Mouse (Mus musculus): ENCODE measurements at regions not wholly inside any gene's neighbourhood (a gene's known extent, or its start where the extent isn't known, plus 50 kb on each side); places are given as distances from the start of the nearest gene placed in this dataset.

DNA sequence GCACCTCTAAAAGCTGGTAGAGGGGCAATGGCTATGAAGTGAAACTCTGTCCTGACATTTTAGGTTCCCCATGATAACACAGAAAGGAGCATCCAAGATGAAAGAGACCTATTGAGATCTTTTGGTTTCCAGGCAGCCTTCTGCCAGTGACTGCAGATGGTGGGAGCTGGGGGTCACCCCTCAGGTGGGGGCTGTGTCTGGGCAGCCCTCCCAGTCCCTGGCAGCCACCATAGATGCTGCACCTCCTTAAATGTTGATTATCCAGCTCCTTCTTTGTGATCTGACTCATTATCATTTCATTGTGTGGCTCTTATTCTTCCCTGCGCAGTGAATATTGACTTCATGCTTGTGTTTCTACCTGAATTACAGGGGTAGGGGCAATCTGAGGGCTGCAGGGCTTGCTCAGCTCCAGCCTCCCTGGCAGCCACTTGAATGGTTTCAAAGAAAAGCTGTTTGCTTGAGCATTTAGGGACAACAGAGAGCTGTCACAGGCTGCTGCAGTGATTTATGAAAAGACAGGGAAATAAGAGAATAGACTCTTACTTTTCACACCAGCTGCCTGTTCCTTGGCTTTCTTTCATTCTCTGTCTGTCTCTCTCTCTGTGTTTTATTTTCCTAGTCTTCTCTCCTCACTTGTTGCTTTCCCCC is 113.1 kb upstream of the Jag1 start:
- Histone ChIP-seq H3K27me3 (replicated peaks; ENCODE audit: control insufficient read depth, insufficient read depth, low read length) (no peaks in the 10 kb centered on the region), H3K4me2 (ENCODE audit: low read length) (no peak overlapping the region), H3K36me3 (ENCODE audit: control insufficient read depth, insufficient read depth, low read length) (no peaks in the 10 kb centered on the region), H3K4me1 (ENCODE audit: control insufficient read depth, insufficient read depth, low read depth, low read length) (peaks cover 4% of the 10 kb centered on the region; the same call in 1 of the 2 replicates), H3K9ac (ENCODE audit: low read depth, low read length) (no peak overlapping the region), H3K9me3 (ENCODE audit: control insufficient read depth, low read length) (no peaks in the 10 kb centered on the region), H3K4me3 (ENCODE audit: low read length) (no peak overlapping the region), H3K27ac (ENCODE audit: low read depth, low read length) (no peak overlapping the region)
- 5% methylated on average over 1 of the region's 1 CpGs for WGBS
- peak; percentile 89 for ATAC-seq

DNA sequence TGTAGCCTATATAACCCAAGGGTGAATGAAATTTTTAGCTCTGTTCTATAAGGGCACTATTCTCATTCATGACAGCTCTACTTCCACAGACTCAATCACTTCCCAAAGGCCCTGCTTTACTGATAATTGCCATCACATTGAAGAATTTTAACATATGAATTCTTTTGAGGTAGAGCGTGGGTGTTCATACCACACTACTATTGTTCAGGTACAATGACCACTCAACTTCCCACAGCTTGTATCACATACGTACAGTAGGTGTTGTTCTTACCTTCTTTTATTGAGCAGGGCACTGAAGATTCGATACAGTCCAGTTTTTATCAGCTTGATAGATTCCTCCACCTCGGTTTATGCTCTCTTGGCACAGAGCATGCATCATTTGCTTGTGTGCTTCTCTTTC is 111.1 kb upstream of the Jag1 start:
- no peak overlapping the region for H3K4me3 ChIP-seq (ENCODE audit: low read length)
- WGBS: 76% methylated on average over 4 of the region's 4 CpGs
- H3K4me2 ChIP-seq (ENCODE audit: low read length): no peak overlapping the region
- no peak overlapping the region for H3K27ac ChIP-seq (ENCODE audit: low read depth, low read length)
- H3K9ac ChIP-seq (ENCODE audit: low read depth, low read length): no peak overlapping the region
- no peak for ATAC-seq
- no peaks in the 10 kb centered on the region for H3K9me3 ChIP-seq (ENCODE audit: control insufficient read depth, low read length)
- H3K36me3 ChIP-seq (ENCODE audit: control insufficient read depth, insufficient read depth, low read length): no peaks in the 10 kb centered on the region
- H3K4me1 ChIP-seq (ENCODE audit: control insufficient read depth, insufficient read depth, low read depth, low read length): peaks cover 4% of the 10 kb centered on the region; the same call in 1 of the 2 replicates
- H3K27me3 ChIP-seq (replicated peaks; ENCODE audit: control insufficient read depth, insufficient read depth, low read length): no peaks in the 10 kb centered on the region

GRCm38 (mm10) chr2:137224702-137225552 is 108.5 kb upstream of the Jag1 start:
- no peaks in the 10 kb centered on the region for H3K36me3 ChIP-seq (ENCODE audit: control insufficient read depth, insufficient read depth, low read length)
- 88% methylated on average over 10 of the region's 10 CpGs for WGBS
- no peak overlapping the region for H3K4me2 ChIP-seq (ENCODE audit: low read length)
- H3K4me3 ChIP-seq (ENCODE audit: low read length): no peak overlapping the region
- ATAC-seq: no peak
- no peaks in the 10 kb centered on the region for H3K9me3 ChIP-seq (ENCODE audit: control insufficient read depth, low read length)
- no peak overlapping the region for H3K9ac ChIP-seq (ENCODE audit: low read depth, low read length)
- H3K4me1 ChIP-seq (ENCODE audit: control insufficient read depth, insufficient read depth, low read depth, low read length): peaks cover 4% of the 10 kb centered on the region; the same call in 1 of the 2 replicates
- no peak overlapping the region for H3K27ac ChIP-seq (ENCODE audit: low read depth, low read length)
- no peaks in the 10 kb centered on the region for H3K27me3 ChIP-seq (replicated peaks; ENCODE audit: control insufficient read depth, insufficient read depth, low read length)

GRCm38 (mm10) chr2:137215697-137216096 is 99.3 kb upstream of the Jag1 start:
- no peak overlapping the region for H3K4me3 ChIP-seq (ENCODE audit: low read length)
- ATAC-seq: no peak
- no peaks in the 10 kb centered on the region for H3K36me3 ChIP-seq (ENCODE audit: control insufficient read depth, insufficient read depth, low read length)
- no peaks in the 10 kb centered on the region for H3K4me1 ChIP-seq (ENCODE audit: control insufficient read depth, insufficient read depth, low read depth, low read length)
- H3K27me3 ChIP-seq (replicated peaks; ENCODE audit: control insufficient read depth, insufficient read depth, low read length): no peaks in the 10 kb centered on the region
- H3K27ac ChIP-seq (ENCODE audit: low read depth, low read length): no peak overlapping the region
- H3K4me2 ChIP-seq (ENCODE audit: low read length): no peak overlapping the region
- H3K9ac ChIP-seq (ENCODE audit: low read depth, low read length): no peak overlapping the region
- H3K9me3 ChIP-seq (ENCODE audit: control insufficient read depth, low read length): no peaks in the 10 kb centered on the region
- 84% methylated on average over 7 of the region's 7 CpGs for WGBS

GRCm38 (mm10) chr2:137207846-137208245 is 91.4 kb upstream of the Jag1 start:
- H3K4me2 ChIP-seq (ENCODE audit: low read length): no peak overlapping the region
- H3K36me3 ChIP-seq (ENCODE audit: control insufficient read depth, insufficient read depth, low read length): no peaks in the 10 kb centered on the region
- no peaks in the 10 kb centered on the region for H3K27me3 ChIP-seq (replicated peaks; ENCODE audit: control insufficient read depth, insufficient read depth, low read length)
- WGBS: 93% methylated on average over 2 of the region's 2 CpGs
- H3K4me1 ChIP-seq (ENCODE audit: control insufficient read depth, insufficient read depth, low read depth, low read length): no peaks in the 10 kb centered on the region
- H3K27ac ChIP-seq (ENCODE audit: low read depth, low read length): no peak overlapping the region
- H3K4me3 ChIP-seq (ENCODE audit: low read length): no peak overlapping the region
- H3K9me3 ChIP-seq (ENCODE audit: control insufficient read depth, low read length): no peaks in the 10 kb centered on the region
- ATAC-seq: no peak
- H3K9ac ChIP-seq (ENCODE audit: low read depth, low read length): no peak overlapping the region

DNA sequence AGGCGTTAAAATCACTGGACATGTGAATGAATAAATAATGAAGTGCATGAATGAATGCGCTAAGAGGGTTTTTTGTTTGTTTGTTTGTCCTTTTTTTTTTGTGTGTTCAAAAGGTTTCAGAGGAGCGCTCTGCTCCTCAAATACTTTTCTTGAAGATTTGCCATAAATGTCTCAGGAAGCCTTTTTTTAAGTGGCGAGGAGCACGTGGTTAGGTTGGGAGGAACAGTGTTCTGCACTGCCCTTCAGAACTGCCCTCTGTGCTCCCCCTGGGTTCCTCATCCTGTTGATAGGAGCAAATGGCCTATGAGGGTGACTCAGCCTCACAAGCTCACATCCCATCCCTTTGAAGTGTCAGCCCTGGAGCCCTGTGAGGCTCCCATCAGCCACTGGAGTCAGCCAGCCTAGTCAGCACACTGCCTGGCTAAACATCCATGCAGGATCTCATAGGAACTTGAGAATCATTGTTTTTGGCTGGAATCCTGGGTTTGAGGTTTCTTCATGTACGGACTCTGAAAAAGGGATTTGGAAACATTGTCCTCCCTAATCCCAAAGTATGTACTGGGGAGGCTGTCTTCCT is 87.9 kb upstream of the Jag1 start:
- H3K4me2 ChIP-seq (ENCODE audit: low read length): no peak overlapping the region
- H3K9ac ChIP-seq (ENCODE audit: low read depth, low read length): no peak overlapping the region
- no peak overlapping the region for H3K4me3 ChIP-seq (ENCODE audit: low read length)
- H3K9me3 ChIP-seq (ENCODE audit: control insufficient read depth, low read length): no peaks in the 10 kb centered on the region
- 0 out of 2 replicates have a peak overlapping the region, but pooled peaks have one; percentile 23 for H3K27ac ChIP-seq (ENCODE audit: low read depth, low read length)
- H3K4me1 ChIP-seq (ENCODE audit: control insufficient read depth, insufficient read depth, low read depth, low read length): no peaks in the 10 kb centered on the region
- H3K36me3 ChIP-seq (ENCODE audit: control insufficient read depth, insufficient read depth, low read length): no peaks in the 10 kb centered on the region
- 68% methylated on average over 6 of the region's 6 CpGs for WGBS
- no peak for ATAC-seq
- H3K27me3 ChIP-seq (replicated peaks; ENCODE audit: control insufficient read depth, insufficient read depth, low read length): no peaks in the 10 kb centered on the region

GRCm38 (mm10) chr2:137200101-137200500 is 83.7 kb upstream of the Jag1 start:
- WGBS: 92% methylated on average over 4 of the region's 4 CpGs
- no peak for ATAC-seq
- Histone ChIP-seq H3K4me3 (ENCODE audit: low read length) (no peak overlapping the region), H3K36me3 (ENCODE audit: control insufficient read depth, insufficient read depth, low read length) (no peaks in the 10 kb centered on the region), H3K27me3 (replicated peaks; ENCODE audit: control insufficient read depth, insufficient read depth, low read length) (no peaks in the 10 kb centered on the region), H3K27ac (ENCODE audit: low read depth, low read length) (no peak overlapping the region), H3K4me2 (ENCODE audit: low read length) (no peak overlapping the region), H3K9ac (ENCODE audit: low read depth, low read length) (no peak overlapping the region), H3K4me1 (ENCODE audit: control insufficient read depth, insufficient read depth, low read depth, low read length) (no peaks in the 10 kb centered on the region), H3K9me3 (ENCODE audit: control insufficient read depth, low read length) (no peaks in the 10 kb centered on the region)

GRCm38 (mm10) chr2:137192183-137192582 is 75.7 kb upstream of the Jag1 start:
- H3K4me2 ChIP-seq (ENCODE audit: low read length): no peak overlapping the region
- H3K9me3 ChIP-seq (ENCODE audit: control insufficient read depth, low read length): no peaks in the 10 kb centered on the region
- H3K4me1 ChIP-seq (ENCODE audit: control insufficient read depth, insufficient read depth, low read depth, low read length): no peaks in the 10 kb centered on the region
- H3K27me3 ChIP-seq (replicated peaks; ENCODE audit: control insufficient read depth, insufficient read depth, low read length): no peaks in the 10 kb centered on the region
- no peak overlapping the region for H3K9ac ChIP-seq (ENCODE audit: low read depth, low read length)
- no peak overlapping the region for H3K4me3 ChIP-seq (ENCODE audit: low read length)
- no peaks in the 10 kb centered on the region for H3K36me3 ChIP-seq (ENCODE audit: control insufficient read depth, insufficient read depth, low read length)
- 82% methylated on average over 7 of the region's 7 CpGs for WGBS
- no peak overlapping the region for H3K27ac ChIP-seq (ENCODE audit: low read depth, low read length)
- ATAC-seq: no peak

DNA sequence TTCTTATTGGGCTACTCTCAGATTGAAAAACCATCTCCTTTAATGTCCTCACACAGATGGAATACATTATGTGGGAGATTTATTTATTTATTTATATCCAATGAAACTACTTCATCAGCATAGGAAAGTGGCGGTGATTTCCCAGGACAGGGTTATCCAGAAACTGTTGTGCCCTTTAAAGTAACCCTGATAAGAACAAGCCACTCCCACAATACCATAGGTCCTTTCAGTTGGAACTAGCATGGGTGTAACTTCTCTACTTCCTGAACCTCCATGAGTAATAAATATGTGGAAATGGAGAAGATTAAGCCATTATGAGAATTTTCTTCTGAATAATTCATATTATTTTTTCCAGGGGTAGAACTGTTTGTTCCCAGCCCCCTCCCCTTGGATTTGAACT is 52.7 kb upstream of the Jag1 start:
- 96% methylated on average over 1 of the region's 1 CpGs for WGBS
- H3K27ac ChIP-seq (ENCODE audit: low read depth, low read length): no peak overlapping the region
- no peaks in the 10 kb centered on the region for H3K36me3 ChIP-seq (ENCODE audit: control insufficient read depth, insufficient read depth, low read length)
- H3K4me2 ChIP-seq (ENCODE audit: low read length): no peak overlapping the region
- H3K27me3 ChIP-seq (replicated peaks; ENCODE audit: control insufficient read depth, insufficient read depth, low read length): no peaks in the 10 kb centered on the region
- ATAC-seq: no peak
- H3K9ac ChIP-seq (ENCODE audit: low read depth, low read length): no peak overlapping the region
- no peak overlapping the region for H3K4me3 ChIP-seq (ENCODE audit: low read length)
- no peaks in the 10 kb centered on the region; the same call in 1 of the 2 replicates for H3K4me1 ChIP-seq (ENCODE audit: control insufficient read depth, insufficient read depth, low read depth, low read length)
- H3K9me3 ChIP-seq (ENCODE audit: control insufficient read depth, low read length): no peaks in the 10 kb centered on the region
